In the genomic region with DNA sequence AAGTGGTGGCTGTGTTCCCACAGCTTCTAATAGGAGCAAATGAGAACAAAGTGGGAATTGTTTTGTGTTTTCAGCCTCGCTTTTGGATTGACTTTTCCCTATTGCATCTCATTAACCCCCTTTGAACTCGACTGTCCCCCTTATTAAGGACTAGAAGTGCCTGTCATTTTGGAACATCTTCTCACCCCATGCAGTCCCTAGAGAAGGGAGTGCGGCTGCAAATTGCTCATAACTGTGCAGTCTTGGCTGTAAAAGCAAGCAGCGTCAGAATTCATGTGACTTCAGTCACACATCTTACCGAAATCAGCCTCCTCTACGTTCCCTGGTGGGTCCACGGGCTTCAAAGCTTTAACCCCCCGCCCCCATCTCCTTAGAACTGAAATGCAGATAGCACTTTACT, we compare ENCODE assay signal across 9 mouse cellular contexts. TPM values are rescaled to one million over a fixed set of nuclear protein-coding genes. Genes with fewer than 3 reads are reported as not detected.
A peak's percentile ranks its signal among the peaks of the same experiment; 100 is the strongest.
DNase-seq lines count a peak whose midpoint lies in the region; ATAC-seq and TF ChIP-seq lines count a peak whose summit lies in the region.
"Had no signal": no experiment of that assay in that cellular context is flagged by ENCODE, and none has a peak within 500 bp of the region (broad histone marks: within the 10 kb centered on the region; RNA-seq: fewer than 3 reads in every experiment).

No protein-coding gene starts in this region.

- ATAC-seq in embryonic facial prominence, embryonic 12.5 days (ENCODE audit: insufficient number of reproducible peaks, insufficient read depth, low FRiP score, low TSS enrichment): no peak
- ATAC-seq in lung, postnatal 0 days: no peak

- no peaks in the 10 kb centered on the region for H3K36me3 ChIP-seq in heart, embryonic 10.5 days
- H3K36me3 ChIP-seq in embryonic facial prominence, embryonic 12.5 days: no peaks in the 10 kb centered on the region
- H3K36me3 ChIP-seq in lung, postnatal 0 days (ENCODE audit: insufficient read depth, low read length): no peaks in the 10 kb centered on the region

- no peak for DNase-seq in heart, embryonic 10.5 days (ENCODE audit: low spot score)
- DNase-seq in heart, postnatal 14 days: no peak
- peak; percentile 37 for DNase-seq in layer of hippocampus, adult 9-11 months
- DNase-seq in retina, embryonic 14.5 days (ENCODE audit: low spot score): peak; percentile 42
- no peak for DNase-seq in testis, postnatal 14 days (ENCODE audit: low spot score)
- no peak for DNase-seq in spleen, postnatal 4 days (ENCODE audit: low spot score in 2 of 2)
- no peak for DNase-seq in lung, postnatal 0 days (ENCODE audit: low spot score)
- DNase-seq: lung, postnatal 4 days had no signal

- H3K9me3 ChIP-seq in heart, embryonic 10.5 days: no peaks in the 10 kb centered on the region
- H3K9me3 ChIP-seq in embryonic facial prominence, embryonic 12.5 days: no peaks in the 10 kb centered on the region
- H3K9me3 ChIP-seq in lung, postnatal 0 days (ENCODE audit: low read length): no peaks in the 10 kb centered on the region

- H3K27me3 ChIP-seq in heart, embryonic 10.5 days (ENCODE audit: insufficient read depth, poor library complexity, severe bottlenecking): no peaks in the 10 kb centered on the region
- no peaks in the 10 kb centered on the region for H3K27me3 ChIP-seq in embryonic facial prominence, embryonic 12.5 days
- no peaks in the 10 kb centered on the region for H3K27me3 ChIP-seq in lung, postnatal 0 days (replicated peaks; ENCODE audit: insufficient read depth, low read length)

- intact Hi-C loops in heart, postnatal 14 days (cut with DNase I): loop anchor here (10.0 kb wide), 1 partner anchor 1854 kb away; no protein-coding TSS in a partner anchor

- no peak overlapping the region for H3K9ac ChIP-seq in embryonic facial prominence, embryonic 12.5 days
- no peak overlapping the region for H3K9ac ChIP-seq in lung, postnatal 0 days (replicated peaks; ENCODE audit: low read depth)

- H3K4me1 ChIP-seq in heart, embryonic 10.5 days: peaks cover 8% of the 10 kb centered on the region; the same call in 1 of the 2 replicates
- H3K4me1 ChIP-seq in embryonic facial prominence, embryonic 12.5 days: peaks cover 6% of the 10 kb centered on the region; the same call in 1 of the 2 replicates
- H3K4me1 ChIP-seq in lung, postnatal 0 days (ENCODE audit: insufficient read depth, low read depth, low read length): no peaks in the 10 kb centered on the region

- WGBS in heart, embryonic 10.5 days: 15% methylated on average over 8 of the region's 8 CpGs
- WGBS in embryonic facial prominence, embryonic 12.5 days: 6% methylated on average over 8 of the region's 8 CpGs
- 15% methylated on average over 8 of the region's 8 CpGs for WGBS in lung, postnatal 0 days

- no peak for TF ChIP-seq CTCF in lung, postnatal 0 days (IDR thresholded peaks at IDR 0.05)

- H3K27ac ChIP-seq in heart, embryonic 10.5 days: no peak overlapping the region
- H3K27ac ChIP-seq in embryonic facial prominence, embryonic 12.5 days: no peak overlapping the region
- H3K27ac ChIP-seq in lung, postnatal 0 days (ENCODE audit: low read length): no peak overlapping the region

- peak overlapping the region; percentile 24 for H3K4me3 ChIP-seq in heart, embryonic 10.5 days
- H3K4me3 ChIP-seq in embryonic facial prominence, embryonic 12.5 days: no peak overlapping the region
- H3K4me3 ChIP-seq in lung, postnatal 0 days (ENCODE audit: low read depth, low read length): no peak overlapping the region

- TF ChIP-seq EP300 in lung, postnatal 0 days (IDR thresholded peaks at IDR 0.05): no peak

- peak overlapping the region; percentile 32 for H3K4me2 ChIP-seq in embryonic facial prominence, embryonic 12.5 days (replicated peaks)
- H3K4me2 ChIP-seq in lung, postnatal 0 days (replicated peaks; ENCODE audit: low read depth, low read length): no peak overlapping the region

RNA-seq across cellular contexts. Expression of gene Lrrc4c, which starts 1.2 kb away (rescaled TPM):
- 0.16 and 0.39 TPM in 2 replicates for polyA plus RNA-seq in heart, embryonic 10.5 days (2016; fragmentation: Nextera tagmentation; extraction: Ambion mirVana)
- under 1 TPM; 0.32 to 0.45 TPM for total RNA-seq in heart, postnatal 14 days (2021)
- polyA plus RNA-seq in embryonic facial prominence, embryonic 12.5 days (2016; fragmentation: Nextera tagmentation; extraction: Ambion mirVana): 4.0 and 4.8 TPM in 2 replicates
- 0.80 and 0.81 TPM in 2 replicates for polyA plus RNA-seq in lung, postnatal 0 days (2015; fragmentation: Nextera tagmentation; extraction: Ambion mirVana)

Comparison
In these comparisons a context has a peak if more than half of its experiments do, and no peak if none do; other contexts are left out.
1. DNase-seq: peak in layer of hippocampus, adult 9-11 months (single experiment) and retina, embryonic 14.5 days (single experiment); none in heart, embryonic 10.5 days (single experiment), heart, postnatal 14 days (0 of 2), testis, postnatal 14 days (single experiment), spleen, postnatal 4 days (0 of 2) and lung, postnatal 0 days (single experiment).